Mouse (Mus musculus) cerebellum, adult 8-10 months (tissue): Measurements from ENCODE around the gene Olfr644.

ENCODE experiments used
- DNase-seq: peaks from one replicate; pipeline ENCODE4 v3.0.0; 2022

Olfr644 gene

DNA sequence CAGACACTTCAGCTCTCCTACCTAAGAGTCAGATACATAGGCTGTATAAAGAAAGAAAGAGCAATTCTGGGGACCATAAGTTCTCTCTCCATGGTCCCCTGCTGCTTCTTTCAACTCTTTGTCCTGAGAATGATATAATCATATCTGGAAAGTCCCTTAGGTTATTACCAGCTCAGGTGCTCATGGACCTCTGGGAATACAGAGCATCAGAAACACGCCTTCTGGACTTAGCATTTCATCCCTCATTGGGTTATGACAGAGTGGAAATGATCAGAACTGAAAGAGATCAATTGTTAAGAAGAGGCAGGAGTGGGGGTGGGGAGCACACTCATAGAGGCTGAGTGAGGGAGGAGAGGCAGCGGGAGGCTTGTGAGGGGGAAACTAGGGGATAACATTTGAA lies at the start of gene Olfr644:
TSS of gene Olfr644 (minus strand) at position 101 of the 400 bp plus-strand sequence.
- DNase-seq = no peak

GRCm38 (mm10) chr7:104104757-104104972 lies 33.0 kb upstream of the Olfr644 start, which contains the start of gene Olfr646:
Gene Olfr646 (plus strand): TSS chr7:104104873.
- DNase-seq = no peak

DNA sequence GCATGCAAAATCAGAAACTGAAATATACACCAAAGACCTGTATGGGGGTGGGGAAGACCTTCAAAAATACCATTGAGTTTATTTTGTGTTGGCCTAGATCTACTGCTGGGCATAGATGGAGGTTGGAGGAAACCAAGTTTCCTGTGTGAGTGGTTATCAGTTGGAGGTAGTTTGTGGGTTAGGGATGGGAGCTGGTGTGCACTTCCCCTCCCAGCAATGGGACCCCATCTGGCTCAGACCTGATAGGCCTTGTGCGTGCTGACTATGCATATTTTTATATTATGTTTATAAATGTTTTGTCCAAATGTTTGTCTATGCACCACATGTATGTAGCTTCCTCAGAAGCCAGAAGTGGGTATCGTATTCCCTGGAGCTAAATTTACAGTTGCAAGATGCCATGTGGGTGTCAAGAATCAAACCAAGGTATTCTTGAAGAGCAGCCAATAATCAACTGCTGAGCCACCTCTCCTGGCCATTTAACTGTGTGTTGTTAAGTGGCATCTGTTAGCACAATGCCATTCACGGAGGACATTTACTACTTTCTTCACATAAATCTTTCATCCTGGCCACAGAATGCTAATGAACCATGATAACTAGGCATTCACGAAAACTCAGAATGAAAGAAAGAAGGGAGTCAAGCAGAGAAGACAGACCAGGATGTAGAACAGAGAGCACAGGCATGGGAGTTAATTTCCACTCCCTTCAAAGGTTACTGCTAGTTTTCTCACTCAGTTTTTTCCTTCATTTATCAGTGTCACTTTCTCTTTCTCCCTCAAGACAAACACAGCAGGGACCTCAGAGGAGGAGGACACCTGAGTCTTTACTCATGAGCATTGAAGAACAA lies 32.5 kb upstream of the Olfr644 start:
- DNase-seq = no peak

GRCm38 (mm10) chr7:104085365-104085764 lies 13.7 kb upstream of the Olfr644 start, which contains the start of gene Olfr645:
Gene Olfr645 (minus strand): TSS chr7:104085465.
- no peak for DNase-seq

GRCm38 (mm10) chr7:104061345-104061744 lies 10.3 kb downstream of the Olfr644 start, which contains the start of gene 4930516K23Rik:
Gene 4930516K23Rik (minus strand): TSS chr7:104061445.
- no peak for DNase-seq

DNA sequence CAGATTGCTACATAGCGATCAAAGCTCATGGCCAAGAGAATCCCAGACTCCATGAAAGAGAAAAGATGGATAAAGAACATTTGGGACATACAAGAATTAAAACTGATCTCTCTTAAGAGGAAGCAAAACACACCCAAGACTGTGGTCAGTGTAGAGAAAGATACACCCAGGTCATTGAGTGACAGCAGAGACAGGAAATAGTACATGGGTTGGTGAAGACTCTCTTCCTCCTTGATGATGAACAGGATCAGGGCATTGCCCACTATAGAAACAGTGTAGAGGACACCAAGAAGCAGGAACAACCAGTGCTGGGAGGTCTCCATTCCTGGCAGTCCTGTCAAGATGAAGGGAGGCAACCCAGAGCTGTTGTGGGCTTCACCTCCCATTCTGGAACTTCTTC lies 12.5 kb downstream of the Olfr644 start:
- no peak for DNase-seq

DNA sequence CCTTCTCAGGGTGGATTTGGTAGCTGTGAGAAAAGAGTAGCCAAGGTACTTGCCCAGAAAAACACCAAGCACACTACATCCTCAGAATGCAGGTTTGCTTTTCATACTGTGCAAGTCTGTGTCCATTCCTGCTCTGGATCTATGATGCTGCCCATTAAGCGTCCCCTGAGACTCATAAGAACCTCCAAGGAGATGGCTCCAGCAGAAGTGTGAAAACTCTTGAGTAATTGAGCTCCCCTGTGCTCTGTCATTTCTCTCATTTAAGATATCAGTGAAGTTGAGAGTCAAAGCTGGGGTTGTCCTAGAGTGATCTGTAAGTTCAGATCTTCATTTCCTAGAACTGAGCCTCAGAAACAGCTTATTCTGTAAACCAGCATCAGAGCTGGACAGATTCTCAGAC lies 19.1 kb downstream of the Olfr644 start, which contains the start of gene Olfr642:
TSS of gene Olfr642 (minus strand) at position 101 of the 400 bp plus-strand sequence.
- no peak for DNase-seq

DNA sequence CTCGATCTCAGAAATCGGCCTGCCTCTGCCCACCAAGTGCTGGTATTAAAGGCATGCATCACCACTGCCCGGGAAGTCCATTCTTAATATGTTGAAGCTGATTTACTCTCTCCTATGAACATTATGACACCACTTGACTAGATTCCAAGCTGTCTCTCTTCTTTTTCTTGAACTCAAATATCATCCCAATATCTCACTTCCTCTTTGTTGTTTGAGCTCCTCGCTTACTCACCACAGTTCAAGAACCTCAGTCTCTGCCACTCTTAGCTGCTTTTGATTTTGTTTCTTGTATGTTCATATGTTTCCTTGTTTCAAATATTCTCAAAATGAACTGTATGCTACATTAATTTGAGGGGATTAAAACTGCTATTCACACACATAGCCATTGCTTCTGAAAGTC lies 20.9 kb downstream of the Olfr644 start:
- DNase-seq = no peak

DNA sequence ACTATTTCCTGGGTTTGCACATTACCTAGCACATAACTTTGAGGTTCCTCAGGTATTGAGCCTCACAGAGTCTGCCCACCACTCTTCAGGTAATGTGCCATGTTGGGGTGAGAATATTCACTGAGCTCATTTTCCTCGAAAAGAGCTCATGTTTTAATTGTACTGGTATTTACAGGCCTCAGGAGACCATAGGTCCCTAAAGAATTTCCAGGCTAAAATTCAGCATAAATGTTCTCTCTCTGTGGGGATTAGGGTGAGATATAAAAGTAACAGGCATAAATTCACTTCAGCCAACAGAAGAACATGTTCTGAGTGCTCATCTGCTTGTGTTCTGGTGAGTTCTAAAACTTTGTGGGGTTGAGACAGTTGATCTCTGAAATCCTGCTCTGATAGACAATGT lies 36.5 kb downstream of the Olfr644 start, which contains the start of gene Olfr641:
TSS of gene Olfr641 (plus strand) at position 301 of the 400 bp plus-strand sequence.
- DNase-seq = no peak

GRCm38 (mm10) chr7:104026978-104027377 lies 44.7 kb downstream of the Olfr644 start:
- no peak for DNase-seq

DNA sequence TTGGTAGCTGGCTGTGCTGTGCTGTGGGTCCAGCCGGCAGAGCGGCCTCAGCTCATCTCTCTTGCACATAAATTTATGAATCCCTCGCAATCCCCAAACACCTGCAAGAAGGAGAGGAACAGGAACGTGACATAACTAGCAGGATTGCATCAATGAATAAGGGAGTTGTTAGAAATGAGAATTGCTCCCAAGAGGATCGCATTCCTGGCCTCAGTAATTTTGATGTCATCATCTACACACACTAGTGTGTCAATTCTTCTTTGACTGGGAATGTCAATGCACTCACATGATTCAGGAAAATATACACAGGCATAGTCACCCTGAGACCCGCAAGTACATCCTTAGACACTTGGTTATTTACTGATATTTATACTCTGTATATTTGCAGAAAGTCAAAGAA lies 46.2 kb downstream of the Olfr644 start, which contains the start of gene Olfr640:
TSS of gene Olfr640 (minus strand) at position 101 of the 400 bp plus-strand sequence.
- no peak for DNase-seq

DNA sequence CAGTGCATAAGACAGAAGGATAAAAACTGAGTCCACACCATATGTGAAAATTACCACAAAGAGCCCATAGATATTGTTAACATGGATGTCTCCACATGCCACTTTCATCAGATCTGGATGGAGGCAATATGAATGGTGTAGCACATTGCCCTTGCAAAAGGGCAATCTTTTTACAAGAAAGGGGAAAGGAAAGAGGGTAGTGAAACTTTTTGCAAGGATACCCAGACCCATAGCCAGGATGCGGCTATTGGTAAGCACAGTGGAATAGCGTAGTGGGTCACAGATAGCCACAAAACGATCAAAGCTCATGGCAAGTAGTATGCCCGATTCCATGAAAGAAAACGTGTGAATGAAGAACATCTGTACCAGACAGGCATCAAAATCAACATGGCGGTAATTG lies 50.0 kb downstream of the Olfr644 start:
- DNase-seq = no peak

DNA sequence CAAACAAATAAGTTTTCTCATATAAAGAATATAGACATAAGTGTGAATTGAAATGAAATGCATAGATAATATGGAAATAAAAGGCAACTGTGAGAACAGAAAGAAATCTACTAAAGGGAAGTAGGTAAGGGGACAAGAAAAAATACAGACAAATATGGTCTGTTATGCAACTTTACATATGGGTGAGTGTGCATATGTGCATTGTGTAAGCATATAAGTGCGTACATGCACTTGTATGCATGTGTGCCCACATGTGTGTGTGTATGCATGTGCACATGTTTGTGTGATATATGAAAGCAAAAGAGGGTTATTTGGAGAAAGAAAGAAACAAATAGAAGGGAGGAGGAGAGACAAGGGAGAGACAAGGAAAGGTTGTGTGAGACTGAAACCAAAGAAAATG lies 52.7 kb downstream of the Olfr644 start:
- no peak for DNase-seq

GRCm38 (mm10) chr7:104017203-104017602 lies 54.5 kb downstream of the Olfr644 start, which contains the start of gene Olfr639:
Gene Olfr639 (minus strand): TSS chr7:104017303.
- no peak for DNase-seq
